ENCODE assay signal across 9 mouse cellular contexts in the genomic region with DNA sequence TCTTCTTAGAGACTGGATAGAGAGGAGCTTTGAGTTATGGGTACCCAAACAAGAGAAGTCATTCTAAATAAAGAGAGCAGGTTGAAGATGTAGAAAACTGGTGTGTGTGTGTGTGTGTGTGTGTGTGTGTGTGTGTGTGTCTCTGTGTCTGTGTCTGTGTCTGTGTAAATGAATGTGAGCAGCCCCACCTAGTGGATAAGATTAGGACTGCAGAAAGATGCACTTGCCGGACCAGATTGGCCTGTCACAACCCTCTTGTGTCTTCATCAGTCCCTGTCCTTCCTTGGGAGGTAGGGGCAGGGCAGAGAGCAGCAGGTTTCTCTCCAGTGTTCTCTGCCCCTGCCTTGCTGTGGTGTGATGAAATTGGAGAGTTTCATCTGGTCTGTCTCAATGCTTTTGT. TPM values are rescaled to one million over a fixed set of nuclear protein-coding genes. Genes with fewer than 3 reads are reported as not detected.
A peak's percentile ranks its signal among the peaks of the same experiment; 100 is the strongest.
DNase-seq lines count a peak whose midpoint lies in the region; ATAC-seq and TF ChIP-seq lines count a peak whose summit lies in the region.
"Had no signal": no experiment of that assay in that cellular context is flagged by ENCODE, and none has a peak within 500 bp of the region (broad histone marks: within the 10 kb centered on the region; RNA-seq: fewer than 3 reads in every experiment).

No protein-coding gene starts in this region.

- H3K27me3 ChIP-seq in forebrain, embryonic 11.5 days (ENCODE audit: control insufficient read depth, insufficient read depth, low read length): no peaks in the 10 kb centered on the region
- 0 out of 2 replicates have a peak, but pooled peaks cover 2% of the 10 kb centered on the region for H3K27me3 ChIP-seq in forebrain, embryonic 13.5 days
- no peaks in the 10 kb centered on the region for H3K27me3 ChIP-seq in limb, embryonic 14.5 days (ENCODE audit: control insufficient read depth, insufficient read depth, low read length)
- H3K27me3 ChIP-seq: neural tube, embryonic 12.5 days had no signal

- H3K36me3 ChIP-seq in forebrain, embryonic 11.5 days (ENCODE audit: control insufficient read depth, insufficient read depth, low read length): no peaks in the 10 kb centered on the region
- H3K36me3 ChIP-seq in forebrain, embryonic 13.5 days (ENCODE audit: poor library complexity, severe bottlenecking): no peaks in the 10 kb centered on the region
- H3K36me3 ChIP-seq in limb, embryonic 14.5 days (ENCODE audit: control insufficient read depth, insufficient read depth, low read length): no peaks in the 10 kb centered on the region
- H3K36me3 ChIP-seq: neural tube, embryonic 12.5 days had no signal

- no peaks in the 10 kb centered on the region for H3K9me3 ChIP-seq in forebrain, embryonic 11.5 days (ENCODE audit: control insufficient read depth, low read length)
- H3K9me3 ChIP-seq in forebrain, embryonic 13.5 days (replicated peaks): no peaks in the 10 kb centered on the region
- no peaks in the 10 kb centered on the region for H3K9me3 ChIP-seq in limb, embryonic 14.5 days (ENCODE audit: control insufficient read depth, low read length)
- H3K9me3 ChIP-seq: neural tube, embryonic 12.5 days had no signal

- no peak overlapping the region for H3K4me3 ChIP-seq in forebrain, embryonic 11.5 days (ENCODE audit: low read depth, low read length)
- H3K4me3 ChIP-seq in forebrain, embryonic 13.5 days: no peak overlapping the region
- no peak overlapping the region for H3K4me3 ChIP-seq in limb, embryonic 14.5 days (replicated peaks; ENCODE audit: low read length)
- H3K4me3 ChIP-seq: neural tube, embryonic 12.5 days had no signal

- WGBS in forebrain, embryonic 11.5 days: 30% methylated on average over 1 of the region's 1 CpGs
- WGBS in forebrain, embryonic 13.5 days: 35% methylated on average over 1 of the region's 1 CpGs
- 15% methylated on average over 1 of the region's 1 CpGs for WGBS in limb, embryonic 14.5 days

- no peak overlapping the region for H3K9ac ChIP-seq in forebrain, embryonic 11.5 days (ENCODE audit: low read length)
- no peak overlapping the region for H3K9ac ChIP-seq in forebrain, embryonic 13.5 days
- H3K9ac ChIP-seq in limb, embryonic 14.5 days (ENCODE audit: low read depth, low read length, severe bottlenecking): no peak overlapping the region
- H3K9ac ChIP-seq: neural tube, embryonic 12.5 days had no signal

- H3K27ac ChIP-seq in forebrain, embryonic 11.5 days (ENCODE audit: low read depth, low read length): no peak overlapping the region
- no peak overlapping the region for H3K27ac ChIP-seq in forebrain, embryonic 13.5 days
- H3K27ac ChIP-seq in limb, embryonic 14.5 days (replicated peaks; ENCODE audit: low read depth, low read length): no peak overlapping the region
- H3K27ac ChIP-seq: neural tube, embryonic 12.5 days had no signal

- H3K4me1 ChIP-seq in forebrain, embryonic 11.5 days (replicated peaks; ENCODE audit: control insufficient read depth, insufficient read depth, low read length): no peaks in the 10 kb centered on the region
- no peaks in the 10 kb centered on the region for H3K4me1 ChIP-seq in forebrain, embryonic 13.5 days
- no peaks in the 10 kb centered on the region for H3K4me1 ChIP-seq in limb, embryonic 14.5 days (ENCODE audit: control insufficient read depth, insufficient read depth, low read length)
- H3K4me1 ChIP-seq: neural tube, embryonic 12.5 days had no signal

- H3K4me2 ChIP-seq in forebrain, embryonic 11.5 days (ENCODE audit: low read depth, low read length, severe bottlenecking): no peak overlapping the region
- no peak overlapping the region for H3K4me2 ChIP-seq in forebrain, embryonic 13.5 days
- no peak overlapping the region for H3K4me2 ChIP-seq in limb, embryonic 14.5 days (replicated peaks; ENCODE audit: low read depth, low read length, severe bottlenecking)
- H3K4me2 ChIP-seq: neural tube, embryonic 12.5 days had no signal

- TF ChIP-seq POLR2A in limb, embryonic 14.5 days (IDR thresholded peaks at IDR 0.05; ENCODE audit: borderline replicate concordance, extremely low read depth, insufficient read depth, insufficient read length): no peak

- peak; percentile 63 for DNase-seq in forebrain, embryonic 11.5 days (ENCODE audit: low spot score)
- peak; percentile 49 to 56 for DNase-seq in right cerebral cortex, adult 2 months (ENCODE audit: low spot score in 2 of 2)
- DNase-seq in right cerebral cortex, adult 18-20 months: no peak
- peak; percentile 67 for DNase-seq in embryo, embryonic 9.5 days (ENCODE audit: extremely low spot score)
- peak; percentile 59 for DNase-seq in limb, embryonic 14.5 days (ENCODE audit: low spot score)
- peak; percentile 35 for DNase-seq in telencephalon, adult 2 months (ENCODE audit: low read depth, low spot score)
- DNase-seq in frontal cortex, postnatal 14 days (ENCODE audit: low spot score in 2 of 2): no peak

- no peak for ATAC-seq in forebrain, embryonic 11.5 days (replicated peaks; ENCODE audit: low FRiP score)
- ATAC-seq in forebrain, embryonic 13.5 days: no peak
- ATAC-seq in limb, embryonic 14.5 days (ENCODE audit: low FRiP score, low read depth): no peak; the same call in 1 of the 2 replicates

RNA-seq across cellular contexts. Expression of a gene that starts 7.2 kb away (rescaled TPM):
- polyA plus RNA-seq in forebrain, embryonic 11.5 days (2014; fragmentation: Nextera tagmentation; extraction: Ambion mirVana): 0.25 TPM in 1 of 2 replicates, not detected in the other
- polyA plus RNA-seq in forebrain, embryonic 13.5 days (2015; fragmentation: Nextera tagmentation; extraction: Ambion mirVana): 0.36 and 9.2 TPM in 2 replicates
- polyA plus RNA-seq in limb, embryonic 14.5 days (2012; rRNA removed): 44.5 and 108 TPM in 2 replicates
- polyA plus RNA-seq in limb, embryonic 14.5 days (2014; fragmentation: Nextera tagmentation; extraction: Ambion mirVana): 78.3 and 104 TPM in 2 replicates

RNA-seq across cellular contexts. Expression of a gene that starts 10.5 kb away (rescaled TPM):
- polyA plus RNA-seq in forebrain, embryonic 11.5 days (2014; fragmentation: Nextera tagmentation; extraction: Ambion mirVana): 0.47 and 0.65 TPM in 2 replicates
- 0.11 and 0.36 TPM in 2 replicates for polyA plus RNA-seq in forebrain, embryonic 13.5 days (2015; fragmentation: Nextera tagmentation; extraction: Ambion mirVana)
- 10.9 and 12.2 TPM in 2 replicates for polyA plus RNA-seq in limb, embryonic 14.5 days (2012; rRNA removed)
- polyA plus RNA-seq in limb, embryonic 14.5 days (2014; fragmentation: Nextera tagmentation; extraction: Ambion mirVana): 20.9 and 25.9 TPM in 2 replicates

RNA-seq across cellular contexts. Expression of a gene that starts 49.7 kb away (rescaled TPM):
- polyA plus RNA-seq in forebrain, embryonic 11.5 days (2014; fragmentation: Nextera tagmentation; extraction: Ambion mirVana): 0.65 and 1.1 TPM in 2 replicates
- 0.37 and 1.1 TPM in 2 replicates for polyA plus RNA-seq in forebrain, embryonic 13.5 days (2015; fragmentation: Nextera tagmentation; extraction: Ambion mirVana)
- 349 and 357 TPM in 2 replicates for polyA plus RNA-seq in limb, embryonic 14.5 days (2012; rRNA removed)
- polyA plus RNA-seq in limb, embryonic 14.5 days (2014; fragmentation: Nextera tagmentation; extraction: Ambion mirVana): 300 and 419 TPM in 2 replicates

Comparison
In these comparisons a context has a peak if more than half of its experiments do, and no peak if none do; other contexts are left out.
1. DNase-seq: peak in forebrain, embryonic 11.5 days (single experiment), right cerebral cortex, adult 2 months (2 of 2), embryo, embryonic 9.5 days (single experiment), limb, embryonic 14.5 days (single experiment) and telencephalon, adult 2 months (single experiment); none in right cerebral cortex, adult 18-20 months (single experiment) and frontal cortex, postnatal 14 days (0 of 2).
2. RNA of a gene that starts 49.7 kb away (polyA plus RNA-seq): 300 to 419 TPM in limb, embryonic 14.5 days; 0.65 to 1.1 TPM in forebrain, embryonic 11.5 days and 0.37 to 1.1 TPM in forebrain, embryonic 13.5 days; every median in the first group is over 100 times any median in the second.